Mouse (Mus musculus) liver, postnatal 0 days (tissue): Measurements from ENCODE around the gene Ddx42. TPM values are rescaled to one million over a fixed set of nuclear protein-coding genes. Genes with fewer than 3 reads are reported as not detected.
"Not testable (repeated sequence)": the region's sequence is repeated elsewhere in the genome, so short reads cannot be mapped to it uniquely, and the experiment has no call there.

Experiments
- ATAC-seq: fragments of 200-750 bp; cut with Nextera tagmentation; 2 replicates; pipeline ENCODE4 v1.8.0; 2017; ENCODE audit warnings: mild to moderate bottlenecking, moderate library complexity
- DNase-seq: peaks from one replicate; pipeline ENCODE4 v3.0.0-alpha.2; 2016
- H3K27ac ChIP-seq: fragments of 300-500 bp; sonication (generic); 2 replicates; pipeline ENCODE4 v1.5.1; 2014; ENCODE audit warnings: antibody characterized with exemption, moderate library complexity, mild to moderate bottlenecking, low read depth
- H3K27me3 ChIP-seq: fragments of 300-500 bp; sonication (generic); 2 replicates; pipeline ENCODE4 v1.6.1; 2014; ENCODE audit warnings: low read length, control low read depth, mixed read lengths; ENCODE audit not compliant: insufficient read depth
- H3K36me3 ChIP-seq: fragments of 300-500 bp; sonication (generic); replicated peaks from 2 replicates; pipeline ENCODE4 v1.6.1; 2014; ENCODE audit warnings: mild to moderate bottlenecking, control low read depth, low read length, moderate library complexity, mixed read lengths; ENCODE audit not compliant: insufficient read depth
- H3K4me1 ChIP-seq: fragments of 300-500 bp; sonication (generic); 2 replicates; pipeline ENCODE4 v1.6.1; 2014; ENCODE audit warnings: antibody characterized with exemption, mild to moderate bottlenecking, control low read depth; ENCODE audit not compliant: insufficient read depth
- H3K4me2 ChIP-seq: fragments of 300-500 bp; sonication (generic); 2 replicates; pipeline ENCODE4 v1.6.1; 2014; ENCODE audit warnings: low read depth, mild to moderate bottlenecking, low read length, moderate library complexity, mixed read lengths
- H3K4me3 ChIP-seq: fragments of 300-500 bp; sonication (generic); 2 replicates; pipeline ENCODE4 v1.5.1; 2014; ENCODE audit warnings: low read depth, low read length
- H3K9ac ChIP-seq: fragments of 300-500 bp; sonication (generic); replicated peaks from 2 replicates; pipeline ENCODE4 v1.6.1; 2014; ENCODE audit warnings: mild to moderate bottlenecking, moderate library complexity
- H3K9me3 ChIP-seq: fragments of 300-500 bp; sonication (generic); 2 replicates; pipeline ENCODE4 v1.6.1; 2016; ENCODE audit warnings: mild to moderate bottlenecking, control low read depth, low read length, mixed read lengths
- CTCF ChIP-seq: sonication (generic); IDR thresholded peaks from 2 replicates; pipeline ENCODE4 v1.5.1; 2016; ENCODE audit warnings: antibody characterized with exemption, low read depth
- EP300 ChIP-seq: IDR thresholded peaks from 2 replicates; pipeline ENCODE4 v1.6.1; 2016; ENCODE audit warnings: antibody characterized with exemption, low read depth, mild to moderate bottlenecking
- WGBS: fragments of 180-500 bp; shearing (Covaris S2); extraction: QIAGEN DNeasy Blood & Tissue Kit; methylation state at CpG from one replicate; pipeline ENCODE4 v1.1.7; 2014; ENCODE audit not compliant: insufficient replicate concordance; 5-methylcytosine and 5-hydroxymethylcytosine counted together
- polyA plus RNA-seq: library from polyadenylated mRNA; unstranded; fragments of >200 nt; fragmentation: Nextera tagmentation; extraction: Ambion mirVana; gene quantifications from 2 replicates; pipeline ENCODE4 v1.2.1, GENCODE M21; 2015

The Ddx42 gene
- polyA plus RNA-seq, 1 experiment from 2014 or later: 17.8 TPM

DNA sequence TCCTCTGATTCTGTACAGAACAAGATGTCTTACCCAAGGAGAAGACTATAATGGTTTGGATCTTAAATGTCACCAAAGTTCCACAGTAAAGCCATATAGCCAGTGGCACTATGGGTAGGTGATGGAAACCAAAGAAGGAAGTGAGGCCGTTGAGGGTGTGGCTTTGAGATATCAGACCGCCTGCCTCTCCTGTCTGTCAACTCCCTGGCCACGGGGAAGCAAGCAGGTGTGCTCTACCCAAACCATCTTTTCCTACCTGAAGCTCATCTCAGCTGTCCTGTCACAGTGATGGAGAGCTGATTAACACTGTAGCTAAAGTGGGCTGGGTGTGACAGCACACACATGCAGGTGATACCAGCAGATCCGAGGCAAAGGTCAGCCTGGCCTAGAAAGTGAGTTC is 18.4 kb upstream of the Ddx42 start:
- Histone ChIP-seq H3K9ac (no peak overlapping the region), H3K27me3 (no peaks in the 10 kb centered on the region), H3K27ac (no peak overlapping the region), H3K4me2 (no peak overlapping the region), H3K4me3 (no peak overlapping the region), H3K36me3 (peaks cover 33% of the 10 kb centered on the region), H3K4me1 (peaks cover 21% of the 10 kb centered on the region), H3K9me3 (no peaks in the 10 kb centered on the region)
- ATAC-seq: no peak
- TF ChIP-seq EP300 (no peak), CTCF (no peak)
- DNase-seq: no peak
- 46% methylated on average over 4 of the region's 4 CpGs for WGBS

DNA sequence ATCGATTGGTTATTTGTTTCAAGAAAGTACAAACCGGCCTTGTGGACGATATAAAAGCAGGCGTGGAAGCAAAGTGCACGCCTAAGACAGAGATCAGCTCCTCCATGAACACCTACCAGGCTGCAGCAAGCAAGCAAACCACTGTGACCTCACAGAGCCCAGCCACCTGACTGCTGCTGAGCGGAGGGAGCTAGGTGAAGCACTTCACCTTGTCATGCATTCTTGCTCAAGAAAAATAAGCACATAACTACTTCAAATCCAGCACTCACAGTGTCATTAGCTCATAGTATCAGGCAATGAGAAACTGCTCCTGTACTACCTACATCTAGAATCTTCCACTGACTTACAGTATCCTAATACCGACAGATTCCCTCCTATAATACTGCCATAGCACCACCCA is 16.7 kb upstream of the Ddx42 start:
- Histone ChIP-seq H3K4me1 (peaks cover 10% of the 10 kb centered on the region; the same call in 1 of the 2 replicates), H3K36me3 (peaks cover 45% of the 10 kb centered on the region)
- not testable (repeated sequence) for H3K9ac ChIP-seq, H3K4me2 ChIP-seq, H3K27me3 ChIP-seq, H3K9me3 ChIP-seq, DNase-seq, ATAC-seq, H3K27ac ChIP-seq, H3K4me3 ChIP-seq
- WGBS: 88% methylated on average over 7 of the region's 7 CpGs

DNA sequence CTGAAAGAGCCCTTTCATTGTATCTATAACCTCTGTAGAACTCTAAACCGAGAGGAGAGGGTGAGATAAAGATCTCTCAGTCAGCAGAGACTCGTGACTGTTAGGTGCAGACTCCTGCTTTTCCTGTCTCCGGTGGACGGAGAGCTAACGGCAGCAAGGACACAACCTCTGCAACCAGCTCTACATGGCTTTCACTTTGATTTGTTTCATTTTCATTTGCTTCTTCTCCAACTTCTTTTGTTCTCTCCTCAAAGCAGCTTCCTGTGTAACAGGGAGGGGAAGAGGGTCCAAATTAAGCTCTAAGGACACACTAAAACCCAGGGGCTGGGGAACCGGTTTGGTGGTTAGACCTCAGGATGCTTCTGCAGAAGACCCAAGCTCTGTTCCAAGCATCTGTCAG is 16.0 kb upstream of the Ddx42 start:
- peaks cover 52% of the 10 kb centered on the region for H3K36me3 ChIP-seq
- no peaks in the 10 kb centered on the region for H3K27me3 ChIP-seq
- no peak overlapping the region for H3K4me2 ChIP-seq
- peaks cover 8% of the 10 kb centered on the region; the same call in 1 of the 2 replicates for H3K4me1 ChIP-seq
- no peak overlapping the region for H3K4me3 ChIP-seq
- ATAC-seq (no peak), DNase-seq (no peak)
- no peaks in the 10 kb centered on the region for H3K9me3 ChIP-seq
- no peak overlapping the region for H3K9ac ChIP-seq
- H3K27ac ChIP-seq: no peak overlapping the region
- 49% methylated on average over 6 of the region's 6 CpGs for WGBS
- no peak for TF ChIP-seq EP300
- no peak for TF ChIP-seq CTCF

DNA sequence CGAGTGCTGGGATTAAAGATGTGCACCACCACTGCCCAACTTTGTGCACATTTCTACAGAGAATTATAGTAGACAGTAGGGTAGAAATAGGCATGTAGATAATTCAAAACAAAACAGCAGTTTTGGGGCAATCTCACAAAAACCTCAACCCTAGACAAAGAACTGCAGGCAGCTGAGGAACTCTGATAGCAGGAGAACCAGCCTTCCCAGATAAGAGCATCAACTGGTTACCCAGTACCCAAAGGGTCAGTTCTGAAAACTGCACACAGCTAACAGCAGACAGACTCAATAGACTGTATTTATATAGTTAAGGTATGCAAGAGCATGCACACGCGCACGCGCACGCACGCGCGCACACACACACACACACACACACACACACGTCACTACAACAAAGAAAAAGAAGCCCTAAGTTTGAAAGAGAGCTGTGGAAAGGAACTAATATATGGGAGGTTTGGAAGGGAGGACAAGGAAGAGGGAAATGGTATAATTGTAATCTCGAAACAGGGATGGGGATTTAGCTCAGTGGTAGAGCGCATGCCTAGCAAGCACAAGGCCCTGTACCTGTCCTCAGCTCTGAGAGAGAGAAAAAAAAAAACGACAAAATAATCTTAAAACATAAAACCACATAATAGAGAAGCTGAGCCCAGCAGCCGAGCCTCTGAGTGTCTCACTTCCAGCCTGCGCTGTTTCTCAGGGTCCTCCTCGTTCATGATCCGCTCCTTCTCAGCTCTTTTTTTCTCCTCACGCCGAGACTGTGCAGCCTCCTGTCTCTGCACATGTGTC is 15.2 kb upstream of the Ddx42 start:
- TF ChIP-seq CTCF (no peak), EP300 (peak; percentile 69; the same call in 1 of the 2 replicates)
- DNase-seq: no peak
- no peak for ATAC-seq
- H3K4me2 ChIP-seq: 0 out of 2 replicates have a peak overlapping the region, but pooled peaks have one; percentile 15
- H3K9me3 ChIP-seq: no peaks in the 10 kb centered on the region
- WGBS: 76% methylated on average over 19 of the region's 19 CpGs
- no peak overlapping the region; the same call in 1 of the 2 replicates for H3K9ac ChIP-seq
- peaks cover 60% of the 10 kb centered on the region for H3K36me3 ChIP-seq
- no peak overlapping the region for H3K4me3 ChIP-seq
- peaks cover 8% of the 10 kb centered on the region; the same call in 1 of the 2 replicates for H3K4me1 ChIP-seq
- H3K27ac ChIP-seq: peak overlapping the region; percentile 4; the same call in 1 of the 2 replicates
- no peaks in the 10 kb centered on the region for H3K27me3 ChIP-seq

DNA sequence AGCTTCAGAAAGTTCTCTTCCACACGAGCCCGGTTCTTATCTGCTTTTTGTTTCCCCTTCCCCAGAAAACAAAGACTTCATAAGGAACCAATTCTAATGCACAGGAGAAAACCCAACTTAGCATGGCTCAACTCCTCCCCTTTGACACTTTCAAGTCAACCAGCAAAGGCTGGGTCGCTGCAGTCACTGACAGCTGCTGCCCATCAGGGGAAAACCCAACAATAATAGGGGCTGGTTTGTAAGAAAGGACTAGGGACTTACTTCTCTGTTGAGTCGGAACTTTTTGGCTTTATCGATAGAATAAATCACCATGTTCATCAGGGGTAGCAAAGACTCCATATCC is 14.6 kb upstream of the Ddx42 start, which contains the start of gene Strada:
Strada (minus strand) TSS at position 46 of the 343 bp plus-strand sequence.
- H3K4me1 ChIP-seq: peaks cover 8% of the 10 kb centered on the region; the same call in 1 of the 2 replicates
- ATAC-seq (no peak), DNase-seq (no peak)
- H3K4me3 ChIP-seq: no peak within 1 kb of the TSS
- no peaks in the 10 kb centered on the region for H3K27me3 ChIP-seq
- WGBS: 60% methylated on average over 5 of the region's 5 CpGs
- H3K4me2 ChIP-seq: 0 out of 2 replicates have a peak within 1 kb of the TSS, but pooled peaks have one; percentile 15
- no peak for TF ChIP-seq EP300
- no peak for TF ChIP-seq CTCF
- H3K9ac ChIP-seq: no peak within 1 kb of the TSS; the same call in 1 of the 2 replicates
- no peaks in the 10 kb centered on the region for H3K9me3 ChIP-seq
- H3K36me3 ChIP-seq: peaks cover 62% of the 10 kb centered on the region
- peak within 1 kb of the TSS; percentile 4; the same call in 1 of the 2 replicates for H3K27ac ChIP-seq

DNA sequence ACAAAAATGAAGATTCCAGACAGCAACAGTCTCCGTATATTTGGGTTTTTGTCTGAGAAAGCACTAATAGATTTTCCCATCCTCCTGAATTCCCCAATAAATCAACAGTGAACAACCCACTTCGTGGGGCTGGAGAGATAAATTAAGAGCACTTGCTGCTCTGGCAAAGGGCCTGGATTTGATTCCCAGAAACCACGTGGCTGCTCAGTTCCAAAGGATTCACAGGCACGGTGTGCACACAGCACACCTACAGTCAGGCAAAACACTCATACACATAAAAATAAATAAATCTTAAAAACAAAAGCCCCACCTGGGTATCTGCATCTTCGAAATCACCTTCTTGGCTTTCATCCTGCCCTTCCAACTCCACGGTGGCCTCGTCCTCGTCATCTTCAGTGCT is 4.0 kb upstream of the Ddx42 start:
- Histone ChIP-seq H3K36me3 (peaks cover 40% of the 10 kb centered on the region), H3K4me3 (no peak overlapping the region), H3K27ac (no peak overlapping the region), H3K4me1 (peaks cover 11% of the 10 kb centered on the region), H3K9me3 (no peaks in the 10 kb centered on the region), H3K9ac (no peak overlapping the region), H3K4me2 (no peak overlapping the region), H3K27me3 (no peaks in the 10 kb centered on the region)
- WGBS: 82% methylated on average over 8 of the region's 8 CpGs
- ATAC-seq (no peak), DNase-seq (no peak)
- no peak for TF ChIP-seq CTCF
- TF ChIP-seq EP300: no peak
